Mouse (Mus musculus) kidney, adult 9 months (tissue): ENCODE results near the gene Acer1.

Source experiments
- DNase-seq: peaks from one replicate; pipeline ENCODE4 v3.0.0; 2022

The Acer1 gene

GRCm38 (mm10) chr17:56988921-56989430, 7.0 kb upstream of the Acer1 start:
- DNase-seq = no peak

- DNase-seq = no peak
These were observed 6.5 kb upstream of the Acer1 start for GRCm38 (mm10) chr17:56988441-56988840.

- no peak for DNase-seq
These were observed 4.3 kb upstream of the Acer1 start for GRCm38 (mm10) chr17:56986105-56986805.

- no peak for DNase-seq
These were observed 3.7 kb upstream of the Acer1 start for GRCm38 (mm10) chr17:56985656-56986055.

GRCm38 (mm10) chr17:56984886-56985285, 3.0 kb upstream of the Acer1 start:
- no peak for DNase-seq

DNA sequence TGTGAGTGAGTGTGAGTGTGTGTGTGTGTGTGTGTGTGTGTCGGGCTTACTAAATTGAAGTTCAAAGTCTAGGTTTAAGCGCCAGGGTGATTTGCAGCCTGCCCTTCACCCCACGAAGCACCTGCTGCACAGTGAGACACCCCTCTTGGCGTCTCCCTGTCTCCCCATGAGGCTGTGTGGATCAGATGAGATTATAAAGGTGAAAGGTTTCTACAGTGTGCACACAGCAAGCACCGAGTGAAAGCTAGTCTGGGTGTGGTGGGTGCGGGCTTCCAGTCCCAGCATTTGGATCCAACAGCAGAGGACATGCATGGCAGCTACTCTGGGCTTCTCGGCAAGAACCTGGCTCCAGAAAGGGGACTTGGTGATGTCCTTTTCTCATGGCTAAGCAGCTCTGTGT, 877 bp downstream of the Acer1 start:
- DNase-seq = no peak

- no peak for DNase-seq
These were observed 2.4 kb downstream of the Acer1 start for GRCm38 (mm10) chr17:56979524-56979923.

- no peak for DNase-seq
These were observed 5.2 kb downstream of the Acer1 start for GRCm38 (mm10) chr17:56976531-56977390.

GRCm38 (mm10) chr17:56975391-56975790, 6.5 kb downstream of the Acer1 start:
- DNase-seq = no peak

DNA sequence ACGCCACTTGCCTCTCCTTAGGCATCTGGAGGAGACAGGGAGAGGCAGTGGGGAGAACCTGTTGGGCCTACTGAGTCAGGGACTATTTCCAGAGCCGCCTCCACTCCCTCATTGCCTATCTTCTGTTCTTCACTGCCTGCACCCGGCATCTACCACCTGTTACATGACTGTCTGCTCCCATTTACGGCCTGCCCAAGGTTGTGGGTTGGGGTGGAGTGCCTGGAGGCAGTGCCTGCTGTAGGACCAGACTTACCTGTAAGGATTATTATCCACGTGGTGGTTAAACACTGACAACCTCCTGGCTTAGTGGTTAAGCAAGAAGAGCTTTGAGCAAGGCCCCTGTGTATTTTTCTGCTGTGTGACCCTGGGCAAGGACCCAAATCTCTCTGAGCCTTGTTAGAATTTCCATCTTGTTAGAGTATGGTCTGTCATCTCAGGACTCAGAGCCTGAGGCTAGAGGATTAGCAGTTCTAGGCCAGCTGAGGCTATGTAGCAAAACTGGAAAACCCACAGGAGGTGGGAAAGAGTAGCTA, 7.2 kb downstream of the Acer1 start:
- DNase-seq = no peak

DNA sequence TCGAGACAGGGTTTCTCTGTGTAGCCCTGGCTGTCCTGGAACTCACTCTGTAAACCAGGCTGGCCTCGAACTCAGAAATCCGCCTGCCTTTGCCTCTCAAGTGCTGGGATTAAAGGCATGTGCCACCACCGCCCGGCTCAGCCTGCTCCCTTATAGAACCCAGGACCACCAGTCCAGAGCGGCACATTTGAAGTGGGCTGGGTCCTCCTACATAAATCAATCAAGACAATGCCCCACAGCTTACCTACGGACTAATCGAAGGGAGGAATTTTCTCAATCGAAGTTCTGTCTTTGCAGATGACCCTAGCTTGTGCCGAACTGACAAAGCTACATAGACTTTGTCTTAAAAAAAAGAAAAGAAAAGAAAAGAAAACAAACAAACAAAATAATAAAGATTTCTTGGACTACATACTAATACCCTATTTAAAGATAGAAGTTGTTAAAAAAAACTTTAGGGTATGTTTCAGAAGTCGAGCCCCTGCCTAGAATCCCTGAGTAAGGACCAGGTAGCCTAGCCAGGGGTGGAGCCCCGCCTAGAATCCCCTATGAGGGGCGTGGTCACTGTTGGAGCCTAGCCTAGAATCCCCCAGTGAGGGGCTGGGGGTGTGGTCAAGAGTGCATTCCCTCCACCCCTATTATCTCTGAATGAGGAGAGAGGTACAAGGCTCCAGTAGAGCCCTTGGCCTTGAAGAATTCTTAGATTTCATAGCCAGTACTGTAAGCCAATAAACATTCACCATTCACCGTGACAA, 7.8 kb downstream of the Acer1 start:
- DNase-seq = no peak

- DNase-seq = no peak
These were observed 11.8 kb downstream of the Acer1 start for GRCm38 (mm10) chr17:56970081-56970480.

- DNase-seq = no peak
These were observed 12.6 kb downstream of the Acer1 start for GRCm38 (mm10) chr17:56969321-56969720.

DNA sequence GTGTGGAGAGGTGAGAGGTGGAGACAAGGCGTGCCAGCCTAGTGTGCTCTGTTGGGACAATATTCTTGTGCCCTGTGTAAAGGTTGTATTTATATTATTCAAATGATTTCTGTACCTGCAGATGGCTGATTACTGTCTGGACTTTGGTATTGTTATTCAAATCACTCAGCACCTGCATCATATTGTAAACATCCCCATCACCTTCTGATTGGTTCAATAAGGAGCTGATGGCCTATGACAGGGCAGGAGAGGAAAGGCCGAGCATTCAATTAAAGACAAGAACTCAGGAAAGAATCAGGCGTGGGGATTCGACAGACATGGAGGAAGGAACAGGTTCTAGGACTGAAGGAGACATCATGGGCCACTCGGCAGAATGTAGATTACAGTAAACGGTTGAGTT, 18.3 kb downstream of the Acer1 start:
- no peak for DNase-seq

DNA sequence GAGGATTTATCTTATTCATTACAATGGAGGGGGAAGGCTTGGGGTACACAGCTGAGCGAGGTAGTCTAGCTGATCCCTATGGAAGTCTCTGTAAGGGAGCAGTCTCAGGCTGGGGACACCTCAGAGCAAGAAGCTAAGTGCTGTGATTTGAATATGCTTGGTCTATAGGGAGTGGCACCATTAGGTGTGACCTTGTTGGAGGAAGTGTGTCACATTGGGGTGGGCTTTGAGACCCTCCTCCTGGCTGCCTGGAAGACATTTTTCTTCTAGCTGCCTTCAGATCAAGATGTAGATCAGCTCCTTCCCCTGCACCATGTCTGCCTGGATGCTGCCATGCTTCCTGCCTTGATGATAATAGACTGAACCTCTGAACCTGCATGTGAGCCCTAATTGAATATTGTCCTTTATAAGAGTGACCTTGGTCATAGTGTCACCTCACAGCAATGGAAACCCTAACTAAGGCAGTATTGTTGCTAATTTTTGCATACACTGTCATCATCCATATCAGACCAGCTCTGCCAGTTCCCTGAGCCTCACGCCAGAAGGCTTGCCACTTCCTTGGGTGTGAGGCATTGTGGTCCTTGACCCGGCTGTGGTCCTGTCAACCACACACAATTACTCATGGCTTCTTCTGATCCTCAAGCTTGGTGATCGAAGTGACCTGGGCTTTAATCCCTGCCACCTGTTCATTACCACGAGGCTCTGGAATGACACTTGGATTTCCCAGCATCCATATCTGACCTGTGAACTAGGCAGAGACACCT, 19.1 kb downstream of the Acer1 start:
- no peak for DNase-seq

GRCm38 (mm10) chr17:56961880-56962279, 20.0 kb downstream of the Acer1 start:
- no peak for DNase-seq

- no peak for DNase-seq
These were observed 23.3 kb downstream of the Acer1 start for GRCm38 (mm10) chr17:56958667-56959066.

GRCm38 (mm10) chr17:56957763-56958429, 24.0 kb downstream of the Acer1 start:
- DNase-seq = no peak

- DNase-seq = no peak
These were observed 27.1 kb downstream of the Acer1 start for GRCm38 (mm10) chr17:56954871-56955270.

- DNase-seq = no peak
These were observed 29.3 kb downstream of the Acer1 start for GRCm38 (mm10) chr17:56952639-56953038.

- peak; percentile 70 for DNase-seq
These were observed 31.0 kb downstream of the Acer1 start for GRCm38 (mm10) chr17:56950915-56951314.

DNA sequence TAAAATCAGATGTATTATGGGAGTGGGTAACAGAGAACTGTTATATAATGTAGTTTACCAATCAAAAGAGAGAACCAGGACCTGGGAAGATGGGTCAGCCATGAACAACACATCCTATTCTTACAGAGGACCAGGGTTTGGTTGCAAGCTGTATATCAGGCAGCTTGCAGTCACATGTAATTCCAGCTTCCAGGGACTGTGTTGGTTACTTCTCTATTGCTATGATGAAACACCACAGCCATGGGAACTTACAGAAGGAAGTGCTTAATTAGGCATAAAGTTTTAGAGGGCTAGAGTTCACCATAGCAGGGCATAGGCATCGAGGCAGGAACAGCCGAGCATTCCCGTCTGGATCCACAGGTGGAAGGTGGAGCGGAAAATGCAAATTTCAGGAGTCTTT, 43.2 kb downstream of the Acer1 start:
- DNase-seq = no peak
